Mouse (Mus musculus): ENCODE results near the gene Shisa5. TPM values are rescaled to one million over a fixed set of nuclear protein-coding genes. Genes with fewer than 3 reads are reported as not detected.

Gene Shisa5
- 100 to 1,000 TPM; 198 to 256 TPM for total RNA-seq (2023)

GRCm38 (mm10) chr9:109038086-109038895, at the start of gene Shisa5:
TSS of gene Shisa5 (plus strand) at chr9:109038565.

DNA sequence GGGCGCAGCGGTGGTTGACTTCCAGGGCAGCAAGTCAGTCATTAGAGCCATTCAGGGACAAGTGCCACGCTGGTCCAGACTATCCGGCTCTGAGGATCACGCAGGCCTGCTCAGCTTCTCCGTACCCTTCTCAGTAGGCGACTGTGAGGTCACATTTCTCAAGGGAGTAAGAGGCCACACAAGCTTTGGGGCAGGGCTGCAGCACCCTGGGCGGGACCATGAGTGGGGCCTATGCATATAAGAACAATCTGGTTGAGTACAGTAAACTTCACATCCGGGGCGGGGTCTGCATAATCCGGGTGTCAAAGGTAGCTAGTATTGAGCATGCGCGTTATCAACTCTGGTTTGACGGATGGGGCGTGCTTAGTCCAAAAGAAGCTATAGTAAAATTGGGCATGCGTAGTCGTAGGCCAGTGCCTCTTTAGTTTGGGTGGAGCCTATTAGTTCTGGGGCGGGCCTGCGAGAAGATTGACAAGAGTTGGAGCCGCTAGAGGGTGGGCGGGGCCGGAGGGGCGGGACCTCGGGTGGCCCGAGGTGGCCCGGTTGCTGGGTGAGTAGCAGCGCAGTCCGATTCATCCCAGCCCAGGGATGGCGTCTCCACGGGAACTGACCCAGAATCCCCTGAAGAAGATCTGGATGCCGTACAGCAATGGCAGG, 46.8 kb upstream of the Shisa5 start, which contains the start of gene Pfkfb4:
Pfkfb4 (plus strand) TSS at position 351 of the 657 bp plus-strand sequence.

GRCm38 (mm10) chr9:109059136-109059903, 21.0 kb downstream of the Shisa5 start, which contains the start of gene Trex1:
TSS of gene Trex1 (minus strand) at chr9:109059734.

DNA sequence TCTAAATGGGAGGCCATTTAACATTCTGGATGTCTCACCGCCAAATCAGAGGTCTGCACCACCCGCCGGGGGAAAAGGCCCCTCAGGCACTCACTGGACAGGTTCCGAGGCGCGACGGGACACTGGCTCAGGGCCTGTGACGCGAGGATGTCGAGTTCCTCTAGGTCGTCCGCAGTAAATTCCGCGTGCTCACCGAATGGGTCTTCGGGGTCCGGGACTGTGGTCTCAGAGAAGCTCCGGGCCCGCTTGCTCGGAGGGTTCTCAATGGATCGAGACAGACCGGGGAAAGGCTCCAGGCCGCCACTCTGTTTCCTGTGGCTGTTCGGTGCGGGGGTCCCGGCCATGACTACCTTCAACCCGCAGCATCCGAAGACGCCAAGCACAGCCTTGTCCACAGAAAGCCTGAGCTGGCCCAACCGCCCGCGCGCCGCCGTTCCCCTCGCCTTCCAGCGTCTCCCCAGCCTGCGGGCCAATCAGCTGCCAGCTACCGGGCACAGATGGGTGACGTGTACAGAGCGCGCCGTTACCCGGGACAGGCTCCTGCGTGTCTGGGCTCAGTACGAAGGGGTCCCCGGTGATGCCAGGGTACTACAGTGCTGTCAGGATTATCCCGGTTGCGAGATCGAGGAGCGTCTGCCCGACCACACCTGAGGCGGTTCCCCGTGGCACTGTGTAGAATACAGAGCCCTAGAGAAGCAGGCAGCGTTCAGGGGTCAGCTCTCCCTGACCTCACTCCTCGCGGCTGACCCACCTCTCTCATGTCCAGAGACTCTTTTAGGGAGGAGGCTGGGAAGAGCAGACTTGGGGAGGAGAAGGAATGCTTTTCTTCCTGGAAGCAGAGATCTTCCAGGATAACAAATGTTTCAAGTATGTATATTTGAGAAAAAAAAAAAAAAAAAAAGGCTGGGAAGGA, 35.6 kb downstream of the Shisa5 start, which contains the start of gene Atrip:
Atrip (minus strand) TSS at position 464 of the 913 bp plus-strand sequence.

GRCm38 (mm10) chr9:109082124-109082800, 43.9 kb downstream of the Shisa5 start, which contains the start of the genes Ccdc51 and Tma7:
TSS of gene Ccdc51 (plus strand) at chr9:109082493.
TSS of gene Tma7 (minus strand) at chr9:109082587.

GRCm38 (mm10) chr9:109095137-109095982, 57.0 kb downstream of the Shisa5 start, which contains the start of gene Plxnb1:
TSS of gene Plxnb1 (plus strand) at chr9:109095389.

Other genes starting within 250 kb of the Shisa5 start
- 10 to 100 TPM in 1 of 2 experiments, 1 to 10 TPM in 1; 8.0 to 11.6 TPM for gene Nckipsd, start 230.2 kb upstream of the Shisa5 start, total RNA-seq (2023)
- gene Celsr3, start 212.2 kb upstream of the Shisa5 start, total RNA-seq (2023), result 10 to 100 TPM; 62.0 to 66.3 TPM
- gene Slc26a6, start 185.3 kb upstream of the Shisa5 start, total RNA-seq (2023), result 10 to 100 TPM in 1 of 2 experiments, 1 to 10 TPM in 1; 7.8 to 10.0 TPM
- not detected for gene Tmem89, start 123.9 kb upstream of the Shisa5 start, total RNA-seq (2023)
- 100 to 1,000 TPM; 138 to 154 TPM for gene Uqcrc1, start 101.9 kb upstream of the Shisa5 start, total RNA-seq (2023)
- 1 to 10 TPM; 1.4 to 2.2 TPM for gene Col7a1, start 85.0 kb upstream of the Shisa5 start, total RNA-seq (2023)
- gene Ucn2, start 52.6 kb upstream of the Shisa5 start, total RNA-seq (2023), result under 1 TPM in 1 of 2 experiments, not detected in 1; 0.33 TPM
- 100 to 1,000 TPM; 145 to 160 TPM for gene Pfkfb4, start 46.8 kb upstream of the Shisa5 start, total RNA-seq (2023)
- 10 to 100 TPM; 46.5 to 47.0 TPM for gene Trex1, start 21.2 kb downstream of the Shisa5 start, total RNA-seq (2023)
- 10 to 100 TPM; 12.7 to 16.1 TPM for gene Atrip, start 35.6 kb downstream of the Shisa5 start, total RNA-seq (2023)
- 1 to 10 TPM; 5.3 to 5.7 TPM for gene Ccdc51, start 43.9 kb downstream of the Shisa5 start, total RNA-seq (2023)
- 100 to 1,000 TPM; 255 to 275 TPM for gene Tma7, start 44.0 kb downstream of the Shisa5 start, total RNA-seq (2023)
- gene Plxnb1, start 56.8 kb downstream of the Shisa5 start, total RNA-seq (2023), result not detected
- not detected for gene Fbxw21, start 123.5 kb downstream of the Shisa5 start, total RNA-seq (2023)
- not detected for gene Fbxw13, start 157.4 kb downstream of the Shisa5 start, total RNA-seq (2023)
- gene Fbxw20, start 196.2 kb downstream of the Shisa5 start, total RNA-seq (2023), result not detected
- gene Fbxw14, start 249.1 kb downstream of the Shisa5 start, total RNA-seq (2023), result not detected